Mouse (Mus musculus) kidney, embryonic 14.5 days (tissue): Measurements from ENCODE around the gene Ikbke. TPM values are rescaled to one million over a fixed set of nuclear protein-coding genes. Genes with fewer than 3 reads are reported as not detected.

ENCODE experiments used
- ATAC-seq: fragments of 200-750 bp; cut with Nextera tagmentation; 2 replicates; pipeline ENCODE4 v1.8.0; 2017; ENCODE audit warnings: moderate number of reproducible peaks, mild to moderate bottlenecking, moderate TSS enrichment, moderate library complexity; ENCODE audit not compliant: low FRiP score, low TSS enrichment
- H3K27ac ChIP-seq: fragments of 300-500 bp; sonication (generic); 2 replicates; pipeline ENCODE4 v1.5.1; 2014; ENCODE audit warnings: low read depth, mild to moderate bottlenecking, low read length, moderate library complexity, mixed read lengths
- H3K27me3 ChIP-seq: fragments of 300-500 bp; sonication (generic); 2 replicates; pipeline ENCODE4 v1.6.1; 2014; ENCODE audit warnings: mild to moderate bottlenecking, low read length; ENCODE audit not compliant: control insufficient read depth, insufficient read depth
- H3K36me3 ChIP-seq: fragments of 300-500 bp; sonication (generic); 2 replicates; pipeline ENCODE4 v1.6.1; 2014; ENCODE audit warnings: low read length, mixed read lengths; ENCODE audit not compliant: control insufficient read depth, insufficient read depth
- H3K4me1 ChIP-seq: fragments of 300-500 bp; sonication (generic); 2 replicates; pipeline ENCODE4 v1.6.1; 2014; ENCODE audit warnings: low read length, mixed read lengths; ENCODE audit not compliant: control insufficient read depth, insufficient read depth
- H3K4me2 ChIP-seq: fragments of 300-500 bp; sonication (generic); replicated peaks from 2 replicates; pipeline ENCODE4 v1.6.1; 2014; ENCODE audit warnings: low read depth, mild to moderate bottlenecking, low read length
- H3K4me3 ChIP-seq: fragments of 300-500 bp; sonication (generic); 2 replicates; pipeline ENCODE4 v1.5.1; 2014; ENCODE audit warnings: mild to moderate bottlenecking, low read length
- H3K9ac ChIP-seq: fragments of 300-500 bp; sonication (generic); 2 replicates; pipeline ENCODE4 v1.6.1; 2014; ENCODE audit warnings: low read depth, mild to moderate bottlenecking, low read length, moderate library complexity
- H3K9me3 ChIP-seq: fragments of 300-500 bp; sonication (generic); 2 replicates; pipeline ENCODE4 v1.6.1; 2016; ENCODE audit warnings: low read length; ENCODE audit not compliant: control insufficient read depth
- WGBS: fragments of 180-500 bp; shearing (Covaris S2); extraction: QIAGEN DNeasy Blood & Tissue Kit; methylation state at CpG from one replicate; pipeline ENCODE4 v1.1.7; 2014; 5-methylcytosine and 5-hydroxymethylcytosine counted together
- polyA plus RNA-seq: library from polyadenylated mRNA; unstranded; fragments of >200 nt; fragmentation: Nextera tagmentation; extraction: Ambion mirVana; gene quantifications from 2 replicates; pipeline ENCODE4 v1.2.1, GENCODE M21; 2014

The Ikbke gene
- polyA plus RNA-seq, 1 experiment from 2014 or later, result 2.9 TPM

DNA sequence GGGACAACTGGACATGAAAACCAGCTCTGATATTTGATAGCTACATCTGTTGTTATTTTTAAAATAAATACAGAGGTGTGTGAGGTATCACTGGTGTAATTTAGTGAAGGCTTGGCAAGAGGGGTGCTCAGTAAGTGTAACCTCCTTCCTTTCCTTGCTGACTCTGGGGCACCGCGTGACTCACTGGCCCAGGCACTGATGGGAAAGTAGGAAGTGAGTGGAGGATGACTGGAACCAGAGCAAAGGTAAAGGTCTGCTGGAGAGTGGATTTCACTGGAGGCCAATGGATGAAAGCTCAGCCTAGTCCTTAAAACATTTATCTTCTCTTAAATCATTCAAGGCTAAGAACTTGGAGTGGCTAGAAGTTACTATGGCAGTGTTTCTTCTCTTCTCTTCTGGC is 21.3 kb upstream of the Ikbke start:
- H3K36me3 ChIP-seq, result peaks cover 34% of the 10 kb centered on the region
- no peak overlapping the region for H3K4me2 ChIP-seq
- H3K9ac ChIP-seq, result no peak overlapping the region
- H3K4me1 ChIP-seq, result no peaks in the 10 kb centered on the region
- H3K27me3 ChIP-seq, result no peaks in the 10 kb centered on the region
- 78% methylated on average over 2 of the region's 2 CpGs for WGBS
- H3K27ac ChIP-seq, result no peak overlapping the region
- H3K4me3 ChIP-seq, result no peak overlapping the region
- no peak for ATAC-seq
- H3K9me3 ChIP-seq, result no peaks in the 10 kb centered on the region

DNA sequence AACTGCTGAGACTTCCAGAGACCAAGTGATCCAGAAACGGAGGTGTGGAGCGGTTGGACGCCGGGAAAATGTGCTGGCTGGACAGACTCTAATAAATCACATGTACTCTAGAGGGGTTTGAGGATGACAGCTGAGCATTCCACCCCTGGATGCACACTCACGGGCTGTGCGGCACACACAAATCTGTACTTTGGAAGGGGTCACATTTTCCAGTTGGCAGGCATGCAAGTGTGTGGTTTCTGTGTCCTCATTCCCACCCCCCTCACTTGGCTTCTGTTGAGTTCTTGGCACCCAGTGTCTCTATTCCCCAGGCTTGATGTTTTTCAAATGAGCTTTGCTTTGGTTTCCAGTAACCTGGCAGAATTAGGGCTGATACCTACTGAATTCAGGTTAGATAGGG is 20.4 kb upstream of the Ikbke start:
- WGBS, result 43% methylated on average over 6 of the region's 6 CpGs
- Histone ChIP-seq H3K4me1 (no peaks in the 10 kb centered on the region), H3K36me3 (peaks cover 43% of the 10 kb centered on the region), H3K27me3 (no peaks in the 10 kb centered on the region), H3K27ac (no peak overlapping the region), H3K9ac (no peak overlapping the region), H3K9me3 (no peaks in the 10 kb centered on the region), H3K4me3 (no peak overlapping the region), H3K4me2 (no peak overlapping the region)
- 0 out of 2 replicates have a peak, but pooled peaks have one; percentile 43 for ATAC-seq

DNA sequence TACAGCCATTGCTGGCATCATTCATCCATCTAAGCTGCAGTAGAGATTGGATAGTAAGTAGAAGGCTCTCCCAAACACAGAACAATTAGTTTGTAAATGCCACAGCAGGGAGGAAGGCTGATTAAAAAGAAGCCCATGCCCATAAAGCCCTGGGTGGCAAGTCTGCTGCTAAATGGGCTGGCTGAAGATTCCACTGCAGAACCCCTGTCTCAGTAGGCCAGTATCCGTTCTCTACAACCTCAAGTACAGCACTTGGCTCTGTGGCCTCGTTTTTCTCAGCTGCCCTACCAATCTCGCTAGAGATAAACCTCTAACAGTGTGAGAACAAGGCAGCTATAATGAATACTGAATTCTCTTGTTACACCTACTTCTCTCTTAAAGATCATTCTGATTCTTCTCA is 19.8 kb upstream of the Ikbke start:
- Histone ChIP-seq H3K9ac (no peak overlapping the region), H3K4me2 (no peak overlapping the region), H3K27me3 (no peaks in the 10 kb centered on the region), H3K9me3 (no peaks in the 10 kb centered on the region), H3K4me3 (no peak overlapping the region), H3K4me1 (no peaks in the 10 kb centered on the region), H3K36me3 (peaks cover 47% of the 10 kb centered on the region), H3K27ac (no peak overlapping the region)
- no peak for ATAC-seq
- 55% methylated on average over 3 of the region's 3 CpGs for WGBS

GRCm38 (mm10) chr1:131298171-131298570 is 18.8 kb upstream of the Ikbke start:
- H3K4me1 ChIP-seq, result no peaks in the 10 kb centered on the region
- H3K9ac ChIP-seq, result no peak overlapping the region
- no peak overlapping the region for H3K4me3 ChIP-seq
- no peak overlapping the region for H3K27ac ChIP-seq
- no peak overlapping the region for H3K4me2 ChIP-seq
- H3K27me3 ChIP-seq, result no peaks in the 10 kb centered on the region
- 64% methylated on average over 9 of the region's 9 CpGs for WGBS
- H3K9me3 ChIP-seq, result no peaks in the 10 kb centered on the region
- no peak for ATAC-seq
- peaks cover 53% of the 10 kb centered on the region for H3K36me3 ChIP-seq

DNA sequence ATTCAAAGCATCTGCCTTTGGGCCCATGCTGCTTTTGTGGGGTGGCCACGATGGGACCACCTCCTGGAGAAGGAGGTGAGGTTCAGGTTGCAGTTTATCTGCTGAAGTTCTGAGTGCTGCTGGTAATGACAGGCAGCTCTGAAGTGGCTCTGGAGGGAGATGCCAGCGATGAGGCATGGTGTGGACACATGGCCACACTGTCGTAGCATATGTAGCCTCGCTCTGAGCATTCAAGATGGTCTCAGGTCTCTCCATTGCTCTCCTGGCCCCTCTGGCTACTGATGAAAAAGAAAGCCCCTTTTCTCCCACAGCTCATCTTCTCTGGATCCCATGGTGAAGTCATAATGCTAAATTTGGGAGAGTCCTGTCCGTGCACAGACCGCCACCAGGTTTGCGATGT is 17.3 kb upstream of the Ikbke start:
- WGBS, result 89% methylated on average over 7 of the region's 7 CpGs
- Histone ChIP-seq H3K4me3 (no peak overlapping the region), H3K4me2 (no peak overlapping the region), H3K9ac (no peak overlapping the region), H3K9me3 (no peaks in the 10 kb centered on the region), H3K27me3 (no peaks in the 10 kb centered on the region), H3K4me1 (no peaks in the 10 kb centered on the region), H3K27ac (no peak overlapping the region), H3K36me3 (peaks cover 55% of the 10 kb centered on the region)
- ATAC-seq, result no peak

- Histone ChIP-seq H3K27me3 (no peaks in the 10 kb centered on the region), H3K4me3 (no peak overlapping the region), H3K9ac (no peak overlapping the region), H3K4me1 (no peaks in the 10 kb centered on the region), H3K27ac (no peak overlapping the region), H3K36me3 (peaks cover 57% of the 10 kb centered on the region), H3K4me2 (no peak overlapping the region), H3K9me3 (no peaks in the 10 kb centered on the region)
- WGBS, result 93% methylated on average over 8 of the region's 8 CpGs
- ATAC-seq, result no peak
Measured at GRCm38 (mm10) chr1:131295200-131295599, 15.8 kb upstream of the Ikbke start.

DNA sequence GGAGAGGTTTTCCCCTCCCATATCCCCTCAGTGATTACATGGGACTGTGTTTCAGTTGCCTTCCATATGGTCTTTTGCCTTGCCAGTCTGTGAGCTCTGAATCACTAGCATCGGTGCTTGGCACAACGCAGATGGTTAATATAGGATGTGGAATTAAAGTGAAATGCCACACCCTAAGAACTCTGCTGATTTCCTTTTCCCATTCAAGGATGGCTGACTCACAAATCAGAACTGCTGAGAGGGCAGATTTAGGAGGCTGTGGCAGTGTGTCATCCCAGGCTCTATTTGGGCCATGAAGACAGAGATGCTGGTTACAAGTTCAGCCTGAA is 14.5 kb upstream of the Ikbke start:
- H3K4me1 ChIP-seq, result no peaks in the 10 kb centered on the region
- H3K4me2 ChIP-seq, result no peak overlapping the region
- no peaks in the 10 kb centered on the region for H3K9me3 ChIP-seq
- WGBS, result 89% methylated on average over 2 of the region's 2 CpGs
- no peak for ATAC-seq
- no peak overlapping the region for H3K27ac ChIP-seq
- no peak overlapping the region for H3K4me3 ChIP-seq
- no peaks in the 10 kb centered on the region for H3K27me3 ChIP-seq
- H3K9ac ChIP-seq, result no peak overlapping the region
- H3K36me3 ChIP-seq, result peaks cover 52% of the 10 kb centered on the region

DNA sequence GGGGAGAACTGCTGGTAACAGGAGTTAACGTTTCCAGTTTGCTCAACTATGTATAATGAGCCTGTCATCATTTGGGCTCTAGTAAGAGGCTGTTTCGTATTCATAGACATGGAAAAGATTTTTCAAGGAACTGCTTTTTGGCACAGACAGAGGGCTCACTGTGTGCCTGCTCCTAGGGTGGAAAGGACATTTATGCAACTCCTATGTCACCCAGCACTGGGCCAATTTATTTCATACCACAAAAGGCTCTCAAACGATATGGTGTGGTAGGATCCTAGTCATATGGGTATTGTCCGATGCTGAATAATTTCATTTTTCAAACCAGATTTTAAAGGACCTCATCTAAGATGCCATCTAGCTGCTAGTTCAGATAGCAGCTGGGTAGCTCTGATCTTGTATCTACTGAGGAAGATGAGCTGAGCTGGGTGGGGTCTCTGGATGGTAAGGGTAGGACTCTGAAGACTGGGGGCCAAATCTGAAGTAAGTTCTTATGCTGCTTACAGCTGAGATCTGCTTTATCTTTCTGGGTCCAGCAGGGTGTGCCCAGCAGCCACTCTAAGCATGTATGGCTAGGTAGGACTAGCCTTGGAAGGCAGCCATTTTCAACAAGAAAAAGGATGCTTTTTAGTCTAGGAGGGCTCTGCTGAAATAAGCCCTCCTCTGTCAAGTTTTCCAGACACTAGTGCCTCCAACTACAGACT is 14.0 kb upstream of the Ikbke start:
- Histone ChIP-seq H3K27me3 (no peaks in the 10 kb centered on the region), H3K9me3 (no peaks in the 10 kb centered on the region), H3K27ac (no peak overlapping the region), H3K4me1 (no peaks in the 10 kb centered on the region), H3K4me3 (no peak overlapping the region), H3K9ac (no peak overlapping the region), H3K4me2 (no peak overlapping the region), H3K36me3 (peaks cover 56% of the 10 kb centered on the region)
- 91% methylated on average over 4 of the region's 4 CpGs for WGBS
- no peak for ATAC-seq

DNA sequence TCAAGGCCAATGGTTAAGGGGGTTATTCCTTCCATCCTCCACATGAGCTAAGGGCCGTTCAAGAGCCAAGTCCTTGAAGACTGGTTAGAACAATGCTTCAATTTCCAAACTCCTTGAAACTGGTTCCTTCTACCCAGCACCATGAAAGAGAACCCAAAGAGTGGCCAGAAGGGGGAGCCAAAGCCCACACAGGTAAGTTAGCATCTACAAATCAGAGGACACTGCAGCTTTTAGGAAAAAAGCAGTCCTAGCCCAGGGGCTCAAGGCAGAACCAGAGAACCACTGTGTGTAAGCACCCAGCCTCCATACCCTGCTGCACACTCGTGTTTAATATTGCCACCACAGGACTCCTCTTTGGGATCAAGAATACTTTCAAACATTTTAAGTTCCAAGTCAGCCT is 11.2 kb upstream of the Ikbke start:
- no peak overlapping the region for H3K9ac ChIP-seq
- no peak for ATAC-seq
- no peak overlapping the region for H3K4me3 ChIP-seq
- no peaks in the 10 kb centered on the region for H3K9me3 ChIP-seq
- H3K4me1 ChIP-seq, result no peaks in the 10 kb centered on the region
- H3K27ac ChIP-seq, result no peak overlapping the region
- 44% methylated on average over 2 of the region's 2 CpGs for WGBS
- H3K4me2 ChIP-seq, result no peak overlapping the region
- H3K27me3 ChIP-seq, result no peaks in the 10 kb centered on the region
- peaks cover 42% of the 10 kb centered on the region for H3K36me3 ChIP-seq
